Mouse (Mus musculus) thymus, postnatal 36 days (tissue): ENCODE results near the gene Tnrc6c.

Source experiments
- DNase-seq, 2 experiments: peaks; one replicate each; pipeline ENCODE4 v3.0.0; 2022; ENCODE audit warnings: mixed read lengths in 2 of 2

Gene Tnrc6c

GRCm38 (mm10) chr11:117797511-117798159 lies 143.5 kb downstream of the Tnrc6c start, which contains the start of gene 6030468B19Rik:
TSS of gene 6030468B19Rik (plus strand) at chr11:117797660.
- DNase-seq, result no peak

- DNase-seq, result peak in 1 of 2 experiments; percentile 52
Observed at GRCm38 (mm10) chr11:117798160-117798541, 144.1 kb downstream of the Tnrc6c start.

- no peak for DNase-seq
Observed at GRCm38 (mm10) chr11:117799174-117799573, 145.1 kb downstream of the Tnrc6c start.

DNA sequence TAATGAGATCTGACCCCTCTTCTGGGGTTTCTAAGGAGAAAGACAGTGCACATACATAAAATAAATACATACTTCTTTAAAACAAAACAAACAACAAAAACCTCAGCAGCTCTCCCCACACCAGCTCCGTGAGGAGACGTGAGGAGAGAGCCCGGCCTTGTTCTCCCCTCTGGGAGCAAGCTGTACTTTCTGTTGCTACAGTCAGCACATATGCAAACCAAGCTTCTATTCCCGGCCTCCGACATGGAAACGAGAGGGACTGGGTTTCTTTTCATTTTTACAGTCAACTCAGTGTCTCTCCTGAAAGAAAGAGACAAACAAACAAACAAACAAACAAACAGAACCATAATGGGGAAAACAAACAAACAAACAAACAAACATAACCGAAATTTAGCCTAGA lies 145.9 kb downstream of the Tnrc6c start:
- no peak for DNase-seq

DNA sequence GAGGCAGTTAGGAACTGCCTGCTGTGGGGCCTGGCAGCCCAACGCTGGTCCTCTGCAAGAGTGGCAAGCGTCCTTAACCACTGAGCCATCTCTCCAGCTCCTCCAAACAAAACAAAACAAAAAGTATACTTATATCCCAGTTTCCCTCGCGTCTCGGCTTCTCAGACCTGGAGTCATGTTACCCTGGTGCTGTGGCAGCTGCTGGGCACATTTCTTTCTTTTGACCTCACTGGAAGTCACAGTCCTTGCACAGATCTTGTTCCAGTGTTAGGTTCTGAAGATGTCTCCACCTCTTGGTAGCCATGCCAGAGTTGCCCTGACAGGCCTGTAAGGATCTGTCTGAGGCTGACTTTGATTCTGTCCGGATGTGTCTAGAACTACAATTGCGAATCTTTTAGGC lies 147.6 kb downstream of the Tnrc6c start:
- no peak for DNase-seq

DNA sequence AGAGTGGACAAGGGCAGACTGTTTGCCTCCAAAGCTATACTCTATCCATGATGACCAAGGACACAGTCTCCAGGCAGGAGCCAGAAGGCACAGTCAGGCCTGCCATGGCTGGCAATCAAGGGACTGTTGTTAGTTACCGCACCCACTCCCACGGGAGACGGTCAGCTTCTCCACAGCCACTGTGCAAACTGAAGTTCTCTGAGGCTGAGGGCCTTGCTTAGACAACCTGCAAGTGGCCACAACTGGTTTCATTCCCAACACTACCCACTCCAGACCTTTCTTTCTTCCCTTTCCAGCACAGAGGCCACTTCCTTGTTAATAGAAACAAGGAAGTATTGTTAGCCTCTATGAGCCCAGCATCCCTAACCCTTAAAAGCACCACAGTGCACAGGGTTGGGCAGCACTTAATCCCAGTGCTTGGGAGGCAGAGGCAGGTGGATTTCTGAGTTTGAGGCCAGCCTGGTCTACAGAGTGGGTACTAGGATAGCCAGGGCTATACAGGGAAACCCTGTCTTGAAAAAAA lies 149.1 kb downstream of the Tnrc6c start:
- DNase-seq, result no peak

- no peak for DNase-seq
Observed at GRCm38 (mm10) chr11:117806781-117807180, 152.7 kb downstream of the Tnrc6c start.

DNA sequence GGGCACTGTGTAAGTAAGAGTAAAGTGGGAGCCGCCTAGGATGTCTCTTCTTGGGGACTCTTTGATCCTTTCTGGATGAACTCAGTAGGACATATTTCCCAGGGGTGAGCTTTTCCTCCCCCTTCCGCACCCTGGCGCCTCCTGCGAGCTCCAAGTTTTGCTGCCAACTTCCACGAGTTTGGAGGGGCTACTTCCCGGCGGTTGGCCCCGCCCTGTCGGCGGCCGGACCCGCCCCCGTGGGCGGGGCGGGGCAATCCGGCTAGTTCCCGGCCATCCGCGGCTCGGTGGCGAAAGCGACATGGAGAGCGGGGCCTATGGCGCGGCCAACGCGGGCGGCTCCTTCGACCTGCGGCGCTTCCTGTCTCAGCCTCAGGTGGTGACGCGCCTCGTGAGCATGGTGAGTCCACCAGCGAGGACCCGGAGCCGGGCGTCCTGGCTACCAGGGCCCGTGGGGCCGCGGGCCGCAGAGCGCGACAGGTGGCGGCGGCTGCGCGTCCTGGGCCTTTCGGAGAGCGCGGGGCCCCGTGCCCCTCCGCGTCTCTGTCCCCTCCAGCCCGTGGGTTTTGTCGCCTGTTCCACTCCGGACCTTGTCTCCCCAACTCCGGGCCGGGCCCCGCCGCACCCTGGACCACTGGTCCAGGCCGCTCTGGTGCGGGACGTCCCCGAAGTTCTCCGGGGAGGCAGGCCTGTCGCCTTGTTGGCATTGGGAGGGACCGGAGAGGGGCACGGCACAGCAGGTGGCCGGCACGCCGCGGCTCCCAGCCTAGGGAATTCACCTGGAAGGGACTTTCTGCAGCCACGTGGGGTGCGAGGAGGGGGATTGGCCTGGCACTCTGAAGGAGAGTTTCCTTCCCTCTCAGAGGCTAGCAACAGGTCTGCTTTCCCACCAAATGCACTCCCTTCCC lies 155.6 kb downstream of the Tnrc6c start, which contains the start of the genes Gm20708 and Syngr2:
Gene Gm20708, plus strand, starts transcription at position 262 of the 905 bp plus-strand sequence.
Gene Syngr2, plus strand, starts transcription at position 262 of the 905 bp plus-strand sequence.
- peak; percentile 75 to 76 for DNase-seq

DNA sequence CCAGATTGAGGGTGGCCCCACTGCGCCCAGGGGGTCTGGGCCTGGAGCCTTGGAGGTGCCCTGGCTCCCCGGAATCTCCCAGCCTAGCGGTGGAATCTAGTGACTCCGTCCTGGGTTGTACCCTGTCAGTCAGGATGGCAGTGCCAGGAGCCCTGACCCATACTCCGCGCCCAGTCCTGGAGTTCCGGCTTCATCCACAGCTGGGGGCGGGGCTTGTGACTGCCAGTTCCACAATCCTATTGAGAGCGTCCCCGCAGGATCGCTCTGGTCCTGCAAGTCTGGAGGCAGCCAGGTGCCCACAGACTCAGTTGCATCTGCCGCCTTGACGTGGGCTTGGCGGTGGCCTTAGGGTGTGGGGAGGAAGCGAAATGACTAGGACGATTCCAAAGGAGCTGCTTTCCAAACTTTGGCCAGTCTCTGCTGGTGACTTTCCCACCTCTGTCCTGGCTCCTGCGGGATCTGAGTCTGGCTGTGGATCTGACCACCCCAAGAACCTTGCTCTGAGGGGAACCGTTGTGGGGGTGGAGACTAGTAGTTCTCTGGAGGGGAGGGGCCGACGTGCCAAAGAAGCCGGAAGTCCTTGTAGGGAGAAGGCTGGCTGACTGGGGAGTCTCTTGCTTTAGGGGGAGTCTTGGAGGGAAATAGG lies 156.4 kb downstream of the Tnrc6c start:
- peak; percentile 81 to 85 for DNase-seq
